Mouse (Mus musculus): ENCODE results near the gene Camta1.

- peak; percentile 28; the same call in 1 of the 2 replicates for TF ChIP-seq CTCF (IDR thresholded peaks at IDR 0.05; ENCODE audit: low read depth)
- no peak for TF ChIP-seq EP300 (optimal IDR thresholded peaks at IDR 0.05)
Observed at GRCm38 (mm10) chr4:151604481-151604880, 257.2 kb downstream of the Camta1 start.

All from stomach, postnatal 0 days (tissue).